Mouse (Mus musculus): ENCODE data around the gene Cyb5r3. TPM values are rescaled to one million over a fixed set of nuclear protein-coding genes. Genes with fewer than 3 reads are reported as not detected.
"Not testable (repeated sequence)": the region's sequence is repeated elsewhere in the genome, so short reads cannot be mapped to it uniquely, and the experiment has no call there.

Cyb5r3 gene
- total RNA-seq, 4 experiments from 2014 or later: 70.0 to 98.9 (median 81.6) TPM

DNA sequence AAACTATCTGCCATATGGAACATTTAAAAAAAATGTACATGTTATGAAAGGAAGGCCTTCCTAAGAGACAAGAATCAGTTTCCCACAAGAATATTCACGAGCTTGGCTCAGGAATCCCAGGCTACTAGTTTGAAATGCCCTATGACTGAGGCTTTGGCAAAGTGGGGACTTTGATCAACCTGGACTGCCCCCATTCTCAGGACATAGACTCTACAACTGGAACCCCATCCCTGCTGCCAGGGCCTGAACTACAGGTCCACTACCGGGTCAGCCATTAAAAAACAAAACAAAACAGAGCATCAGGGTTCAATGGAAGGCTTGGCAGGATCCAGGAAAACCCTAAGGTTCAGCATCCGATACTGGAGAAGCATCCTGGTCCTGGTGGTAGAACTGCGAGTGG lies 21.7 kb downstream of the Cyb5r3 start:
- DNase-seq (ENCODE audit: low spot score in 2 of 2): no peak

DNA sequence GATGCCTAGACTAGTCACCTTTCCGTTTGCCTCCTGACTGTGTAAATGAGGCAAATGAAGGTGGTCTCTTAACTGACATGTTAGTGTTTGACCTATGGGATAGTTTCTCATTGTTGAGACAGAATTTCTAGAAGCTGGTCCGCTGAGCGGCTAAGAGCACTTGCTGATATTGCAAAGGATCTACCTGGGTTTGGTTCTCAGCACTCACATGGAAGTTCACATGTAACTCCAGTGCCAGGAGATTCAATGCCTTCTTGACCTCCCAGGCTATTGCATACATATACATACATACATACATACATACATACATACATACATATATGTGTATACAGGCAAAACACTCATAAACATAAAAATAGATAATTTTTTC lies 22.3 kb downstream of the Cyb5r3 start:
- no peak for DNase-seq (ENCODE audit: low spot score in 2 of 2)

DNA sequence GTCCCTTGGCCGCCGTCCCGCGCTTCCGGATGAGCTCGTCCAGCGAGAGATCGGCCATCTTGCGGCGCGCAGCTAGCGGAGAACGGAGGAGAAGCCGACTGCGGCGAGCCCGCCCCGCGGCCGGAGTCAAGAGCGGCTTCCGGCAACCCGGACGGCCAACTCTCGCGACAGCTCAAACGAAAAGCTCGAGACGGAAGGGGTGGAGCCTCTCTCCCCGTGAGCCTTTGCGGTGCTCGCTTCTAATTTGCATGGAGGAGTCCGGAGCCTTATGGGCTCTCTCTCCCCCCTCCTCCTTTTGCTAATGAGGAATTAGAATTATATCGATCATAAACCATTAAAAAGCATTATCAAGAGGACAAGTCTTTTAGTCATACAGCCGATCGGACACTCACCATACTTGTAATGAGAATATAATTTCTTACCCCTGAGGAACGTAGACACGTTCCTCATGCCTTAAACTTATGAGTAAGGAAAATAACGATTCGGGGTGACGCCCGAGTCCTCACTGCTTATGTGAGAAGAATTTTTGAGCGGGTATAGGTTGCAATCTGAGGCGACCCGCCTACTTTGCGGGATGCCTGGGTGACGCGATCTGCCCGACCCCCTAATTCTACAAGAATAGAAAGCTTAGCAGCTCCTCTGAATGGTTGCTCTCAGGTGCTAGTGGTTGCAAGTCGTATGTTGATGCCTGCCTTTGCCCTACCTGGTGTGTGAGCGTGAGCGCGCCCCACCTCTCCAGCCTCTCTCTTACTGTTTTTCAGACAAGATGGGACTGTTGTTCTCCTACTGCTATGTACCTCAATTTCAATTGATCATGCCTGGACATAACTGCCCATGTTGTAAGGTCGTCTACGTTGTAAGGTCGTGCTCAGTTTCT lies 23.0 kb downstream of the Cyb5r3 start, which contains the start of gene Poldip3:
Poldip3 (minus strand) TSS at position 189 of the 877 bp plus-strand sequence.
- peak; percentile 97 to 99 for DNase-seq (ENCODE audit: low spot score in 2 of 2)

DNA sequence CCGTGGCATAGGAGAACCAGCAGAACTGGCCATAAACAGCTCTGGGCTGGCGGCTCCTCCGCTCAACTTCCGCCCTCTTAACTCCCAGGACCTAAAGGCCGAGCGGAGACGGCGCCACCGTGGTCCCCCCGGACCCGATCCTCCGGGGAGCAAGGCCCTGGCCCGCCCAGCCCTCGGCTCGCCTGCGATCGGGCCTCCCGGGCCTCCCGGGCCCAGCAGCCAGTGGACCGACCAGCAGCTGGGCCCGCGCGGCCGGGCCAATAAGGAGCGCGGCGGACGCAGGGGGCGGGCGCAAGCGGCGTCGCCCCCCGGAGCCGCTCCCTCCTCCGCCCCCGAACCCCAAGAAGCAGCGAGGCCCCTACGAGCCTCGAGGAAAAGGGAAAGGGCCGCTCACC lies 23.6 kb downstream of the Cyb5r3 start:
- no peak for DNase-seq (ENCODE audit: low spot score in 2 of 2)

DNA sequence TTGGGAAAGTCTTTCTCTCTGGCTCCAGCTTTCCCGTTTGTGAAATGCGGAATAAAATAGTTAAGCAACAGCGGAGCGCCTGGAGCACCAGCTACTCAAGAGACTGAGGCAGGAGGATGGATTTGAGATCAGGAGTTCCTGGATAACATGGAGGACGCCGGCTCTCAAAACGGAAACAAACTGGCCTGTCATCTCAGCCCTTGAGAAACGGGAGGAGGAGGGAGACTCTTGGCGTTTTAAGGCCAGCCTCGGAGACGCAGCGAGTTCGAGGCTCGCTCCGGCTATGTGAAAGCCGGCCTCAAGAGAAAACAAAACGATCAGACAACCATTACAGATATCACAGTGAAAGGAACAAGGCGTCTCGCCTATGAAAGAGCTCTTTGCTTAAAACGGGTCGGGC lies 24.0 kb downstream of the Cyb5r3 start:
- DNase-seq (ENCODE audit: low spot score in 2 of 2): peak in 1 of 2 experiments; percentile 27

DNA sequence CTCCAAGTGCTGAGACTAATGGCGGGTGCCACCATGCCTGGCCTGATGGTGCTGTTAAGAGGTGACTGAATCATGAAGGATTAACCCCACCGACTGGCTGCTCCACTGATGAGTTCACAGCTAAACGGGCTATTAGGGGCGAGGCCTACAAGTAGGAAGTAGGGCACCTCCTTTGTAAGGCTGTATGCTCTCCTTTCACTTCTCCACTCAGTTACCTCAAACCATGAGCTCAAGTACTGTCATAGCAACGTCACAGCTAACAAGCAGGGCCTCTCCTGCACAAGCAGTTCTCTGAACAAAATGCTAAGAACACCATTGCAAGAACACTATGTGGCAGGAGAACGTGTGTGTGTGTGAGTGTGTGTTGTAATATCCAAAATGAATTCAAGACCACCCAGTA lies 26.9 kb downstream of the Cyb5r3 start:
- no peak for DNase-seq (ENCODE audit: low spot score in 2 of 2)

DNA sequence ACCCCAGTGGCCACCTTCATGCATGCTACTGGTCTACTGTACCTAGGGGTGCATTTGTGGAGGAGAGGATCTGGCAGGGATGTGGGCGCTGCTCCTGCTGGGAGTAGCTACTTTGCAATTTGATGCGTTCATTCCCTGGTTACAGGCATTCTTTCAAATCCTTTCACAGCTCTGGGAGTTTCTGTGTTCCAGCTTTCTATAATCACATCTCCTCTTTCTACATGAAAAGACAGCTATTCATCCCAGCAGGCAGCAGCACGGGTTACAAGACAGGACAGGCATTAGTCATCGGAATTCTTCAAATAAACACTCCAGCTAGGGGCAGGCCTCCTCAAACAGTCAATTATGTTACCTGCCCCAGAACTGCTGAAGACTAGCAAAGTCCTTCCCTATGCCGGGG lies 29.5 kb downstream of the Cyb5r3 start:
- no peak for DNase-seq (ENCODE audit: low spot score in 2 of 2)

DNA sequence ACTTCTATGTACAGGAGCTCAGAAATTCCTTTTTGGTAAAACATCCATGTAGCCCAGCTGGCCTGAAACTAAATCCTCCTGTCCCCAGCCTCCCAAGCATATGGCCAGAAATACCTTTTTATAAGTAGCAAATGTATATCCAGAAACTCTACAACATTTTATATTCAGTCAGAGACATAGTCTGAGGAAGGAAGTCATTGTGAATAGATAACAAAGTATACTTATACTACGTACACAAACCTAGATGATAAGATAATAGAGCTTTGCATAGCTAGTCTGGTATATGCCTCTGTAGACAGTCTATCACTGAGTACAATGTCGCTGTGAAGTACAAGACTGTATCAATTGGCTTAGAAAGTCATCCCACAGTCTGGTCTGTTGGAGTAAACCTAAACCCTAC lies 36.7 kb downstream of the Cyb5r3 start:
- no peak for DNase-seq (ENCODE audit: low spot score in 2 of 2)

DNA sequence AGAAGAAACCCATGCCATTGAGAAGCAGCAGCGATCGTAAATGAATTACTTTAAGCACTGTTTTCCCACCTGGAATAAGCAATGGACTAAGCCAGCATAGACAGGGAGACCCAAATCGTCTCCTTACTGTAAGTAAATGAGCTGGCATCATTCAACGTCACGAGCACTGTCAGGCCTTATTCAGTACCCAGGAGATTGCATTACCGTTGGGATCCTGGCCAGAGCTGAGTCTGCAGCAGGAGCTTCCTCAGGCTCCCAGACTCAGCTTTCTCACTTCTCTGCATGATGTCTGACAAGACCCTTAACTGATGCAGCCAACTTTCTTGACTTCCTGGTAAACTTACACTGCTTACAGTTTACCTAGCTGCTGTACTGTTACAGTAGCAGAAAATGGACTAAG lies 37.7 kb downstream of the Cyb5r3 start:
- no peak for DNase-seq (ENCODE audit: low spot score in 2 of 2)

DNA sequence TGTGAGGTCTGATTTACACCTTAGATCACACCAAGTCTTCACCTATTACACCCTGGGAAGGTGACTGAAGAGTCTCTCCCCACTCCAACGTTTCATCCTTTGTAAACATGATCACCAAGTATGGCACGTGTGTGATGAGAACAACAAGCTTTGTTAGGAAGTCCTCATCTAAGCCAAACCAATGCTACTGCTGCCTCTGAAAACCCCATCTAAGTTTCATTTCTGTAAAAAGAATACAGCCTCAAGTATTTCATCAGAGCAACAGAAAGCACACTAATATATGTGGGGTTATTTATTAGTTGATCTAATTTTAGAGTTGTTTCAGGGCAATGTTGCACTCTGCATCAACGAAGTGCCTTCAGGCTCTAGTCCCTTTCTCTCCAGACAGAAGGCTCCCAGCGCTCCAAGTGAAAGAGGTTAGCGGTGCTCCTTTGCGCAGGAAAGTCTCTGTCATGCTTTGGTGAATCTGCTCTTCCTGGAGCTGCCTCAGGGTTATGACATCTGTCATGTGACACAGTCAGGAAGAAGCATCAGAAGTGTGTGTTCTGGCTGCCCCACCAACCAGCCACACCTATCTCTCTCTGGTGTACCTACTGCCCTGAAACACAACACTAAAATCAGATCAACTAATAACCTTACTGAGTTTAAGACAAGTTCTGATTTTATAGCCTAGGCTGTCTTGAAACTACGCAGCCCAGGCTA lies 42.7 kb downstream of the Cyb5r3 start:
- no peak for DNase-seq (ENCODE audit: low spot score in 2 of 2)

DNA sequence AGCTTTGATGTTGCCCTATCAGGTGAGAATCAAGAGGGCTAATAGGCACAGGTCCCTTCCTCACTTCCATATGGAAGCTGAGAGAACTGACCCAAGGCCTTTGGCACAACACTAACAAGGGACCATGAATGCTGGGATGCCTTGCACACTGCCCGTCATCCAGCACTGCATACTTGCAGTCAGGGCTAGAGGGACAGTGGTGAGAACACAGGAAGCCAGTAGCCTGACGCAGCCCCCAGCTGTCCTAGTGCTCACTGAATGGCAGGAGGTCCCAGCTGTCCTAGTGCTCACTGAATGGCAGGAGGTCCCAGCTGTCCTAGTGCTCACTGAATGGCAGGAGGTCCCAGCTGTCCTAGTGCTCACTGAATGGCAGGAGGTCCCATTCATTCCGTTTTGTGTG lies 45.4 kb downstream of the Cyb5r3 start:
- DNase-seq (ENCODE audit: low spot score in 2 of 2): not testable (repeated sequence)

DNA sequence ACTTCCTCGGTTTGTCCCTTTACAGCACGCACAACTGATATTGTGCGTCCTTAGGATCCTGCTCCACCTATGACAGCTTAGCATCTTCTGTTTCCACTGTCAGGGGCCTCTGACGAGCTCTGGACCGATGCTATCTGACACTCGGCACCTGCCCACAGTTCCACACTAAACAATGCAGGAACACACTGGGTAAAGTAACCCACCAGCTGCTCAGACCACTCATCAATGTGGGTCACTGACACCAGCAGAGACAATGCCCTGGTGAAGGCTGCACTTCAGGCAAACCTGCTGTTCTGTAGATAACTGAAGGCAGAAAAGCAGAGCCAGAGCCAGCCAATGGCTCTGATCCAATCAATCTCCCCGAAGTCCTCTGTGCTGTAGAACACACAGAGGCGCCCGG lies 45.8 kb downstream of the Cyb5r3 start:
- DNase-seq (ENCODE audit: low spot score in 2 of 2): no peak

DNA sequence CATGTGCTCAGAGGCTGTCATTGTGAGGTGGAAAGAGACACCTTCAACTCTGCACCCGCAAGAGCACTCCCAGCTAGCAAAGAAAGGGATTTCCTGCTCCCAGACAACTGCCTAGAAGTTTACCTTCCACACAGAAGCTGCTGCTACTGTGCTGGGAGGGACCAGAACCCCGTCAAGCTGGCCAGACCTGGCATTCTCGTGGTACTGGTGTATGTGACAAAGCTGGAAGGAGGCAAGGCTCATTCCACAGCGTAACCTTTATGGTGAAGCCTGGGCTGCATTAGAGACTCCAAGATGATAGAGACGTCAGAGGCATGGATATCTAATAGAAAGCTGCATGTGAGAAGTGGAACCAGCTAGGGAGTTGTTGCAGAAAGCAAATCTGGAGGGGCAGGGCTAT lies 47.8 kb downstream of the Cyb5r3 start:
- DNase-seq (ENCODE audit: low spot score in 2 of 2): no peak

DNA sequence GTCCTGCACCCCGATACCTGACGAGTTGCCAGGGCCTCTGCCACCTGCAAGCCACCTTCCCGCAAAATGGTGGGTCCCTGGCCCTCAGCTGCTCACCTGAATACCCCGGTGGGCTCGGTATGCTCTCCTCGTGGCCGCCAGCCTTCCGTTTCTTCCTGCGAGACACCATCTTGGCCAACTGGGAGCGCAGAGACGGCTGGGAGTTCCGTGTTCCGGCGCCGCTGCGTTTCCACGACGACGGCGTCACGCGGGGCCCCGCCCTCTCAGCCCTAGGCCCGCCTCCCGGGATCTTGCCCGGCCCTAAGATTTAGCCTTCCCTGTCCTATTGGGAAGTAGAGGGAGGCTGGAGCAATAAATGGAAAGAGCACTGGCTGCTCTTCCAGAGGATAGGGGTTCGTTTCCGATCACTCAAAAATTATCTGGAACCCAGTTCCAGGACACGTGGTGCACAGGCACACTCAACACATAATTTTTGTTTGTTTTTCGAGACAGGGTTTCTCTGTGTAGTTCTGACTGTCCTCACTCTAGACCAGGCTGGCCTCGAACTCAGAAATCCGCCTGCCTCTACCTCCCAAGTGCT lies 49.7 kb downstream of the Cyb5r3 start, which contains the start of gene Rrp7a:
Rrp7a (minus strand) TSS at position 236 of the 580 bp plus-strand sequence.
- peak; percentile 89 to 93 for DNase-seq (ENCODE audit: low spot score in 2 of 2)

DNA sequence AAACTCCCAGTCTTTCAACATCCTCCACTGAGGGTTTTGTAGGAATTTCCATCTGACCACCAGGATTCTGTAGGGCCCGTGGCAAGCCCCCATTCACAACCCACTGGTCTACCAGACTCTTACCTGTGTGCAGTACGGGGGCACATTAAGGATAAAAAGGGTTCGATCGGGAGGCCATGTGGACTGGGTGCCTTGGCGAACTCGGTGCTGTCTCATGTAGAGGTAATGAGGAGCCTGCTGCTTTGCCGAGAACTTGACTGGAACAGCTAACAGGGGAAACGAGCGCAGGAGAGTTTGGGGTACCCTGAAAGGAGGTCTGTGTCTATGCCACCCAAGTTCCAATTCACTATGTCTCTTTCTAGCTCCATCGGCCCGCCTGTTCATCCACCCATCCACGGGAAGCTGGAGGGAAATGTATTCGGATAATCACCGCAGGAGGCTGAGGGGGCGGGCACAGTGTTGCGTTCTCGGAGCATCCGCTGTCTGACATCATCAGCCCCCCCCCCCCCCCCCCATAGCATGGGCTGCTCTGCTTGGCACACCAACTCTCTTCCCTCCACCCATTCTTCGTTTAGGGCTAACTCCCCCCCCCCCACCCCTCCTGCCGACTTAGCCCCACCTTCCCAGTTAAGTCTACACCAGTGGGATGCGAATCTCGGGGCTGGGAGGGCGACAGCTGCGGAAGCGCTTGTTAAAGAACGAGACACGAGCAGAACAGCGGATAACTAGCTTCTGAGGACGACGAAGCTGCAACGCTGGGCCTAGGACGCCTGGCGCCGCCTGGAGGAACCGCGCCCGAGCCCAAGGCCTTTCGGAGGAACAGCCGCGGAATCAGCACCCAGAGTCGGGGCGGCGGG lies 50.5 kb downstream of the Cyb5r3 start:
- peak in 1 of 2 experiments; percentile 64 for DNase-seq (ENCODE audit: low spot score in 2 of 2)

DNA sequence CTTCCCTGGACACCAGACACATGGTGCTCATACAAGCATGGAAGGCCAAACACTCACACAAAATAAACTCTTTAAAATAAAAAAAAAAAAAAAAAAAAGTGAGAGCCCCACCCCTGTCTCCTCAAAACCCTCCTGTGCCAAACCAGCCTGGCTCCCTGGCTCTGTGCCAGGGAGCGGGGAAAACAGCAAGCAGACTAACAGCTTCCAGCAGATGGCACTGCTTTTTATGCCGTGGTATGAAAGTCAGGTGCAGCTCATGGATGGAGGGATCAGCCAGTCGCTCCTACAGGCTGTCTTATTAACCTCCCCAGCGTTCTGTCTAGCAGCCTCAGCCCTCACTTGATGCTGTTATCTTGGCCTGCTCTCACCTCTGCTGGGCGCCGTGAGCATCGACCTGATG lies 54.0 kb downstream of the Cyb5r3 start:
- DNase-seq (ENCODE audit: low spot score in 2 of 2): peak in 1 of 2 experiments; percentile 51

DNA sequence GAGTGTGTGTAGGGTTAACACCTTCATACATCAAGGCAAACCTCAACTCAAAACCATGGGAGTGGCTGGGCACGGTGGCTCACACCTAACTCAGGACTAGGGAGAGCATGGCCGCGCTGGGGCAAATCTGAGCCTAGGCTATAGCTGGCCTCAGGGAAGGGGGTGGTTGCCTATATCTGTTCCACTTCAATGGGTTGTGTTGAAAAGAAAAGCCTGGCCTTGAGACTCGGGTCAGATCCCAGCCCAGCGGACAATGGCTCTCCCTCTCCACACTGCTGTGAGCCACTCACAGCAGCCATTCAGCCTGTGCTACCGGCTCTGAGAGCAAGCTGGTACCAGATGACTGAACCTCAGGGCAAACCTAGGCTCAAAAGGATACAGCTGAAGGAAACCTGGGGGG lies 57.3 kb downstream of the Cyb5r3 start:
- no peak for DNase-seq (ENCODE audit: low spot score in 2 of 2)

DNA sequence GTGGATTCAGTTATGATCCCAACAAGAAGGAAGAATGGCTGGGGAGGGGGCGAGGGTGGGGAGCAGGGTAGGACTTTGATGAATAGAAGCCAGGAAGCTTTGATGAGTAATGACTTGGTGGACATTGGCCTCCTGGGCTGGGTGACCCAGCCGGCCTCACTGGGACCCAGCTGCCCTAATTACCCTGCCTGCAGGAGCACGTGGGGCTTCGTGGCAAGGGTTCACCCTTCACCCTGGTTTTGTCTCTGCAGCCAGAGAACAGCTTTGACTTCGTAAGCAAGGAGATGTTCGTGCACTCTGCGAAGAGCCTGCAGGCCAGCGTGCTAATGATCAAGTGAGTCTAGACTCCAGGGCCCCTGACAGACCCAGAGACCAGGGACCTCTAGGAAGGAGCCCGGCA lies 58.3 kb downstream of the Cyb5r3 start:
- DNase-seq (ENCODE audit: low spot score in 2 of 2): no peak

DNA sequence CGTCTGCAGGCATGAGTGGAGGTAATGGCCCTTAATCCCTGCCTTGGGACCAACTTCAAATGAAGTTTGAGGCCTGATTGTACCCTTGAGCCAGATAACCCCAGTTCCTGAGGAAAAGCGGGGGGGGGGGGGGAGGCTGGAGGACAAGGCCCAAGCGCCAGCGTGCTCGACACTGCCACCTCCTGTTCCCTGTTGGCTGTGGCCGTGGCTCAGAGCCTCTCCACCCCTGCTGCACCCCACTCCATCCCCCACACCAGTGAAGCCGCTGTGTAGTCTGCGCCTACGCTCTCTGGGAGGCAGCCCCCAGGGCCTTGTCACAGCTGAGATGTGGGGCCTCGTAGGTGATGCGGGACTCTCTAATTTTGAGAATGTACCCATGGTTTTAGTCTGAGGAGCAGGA lies 59.5 kb downstream of the Cyb5r3 start:
- peak in 1 of 2 experiments; percentile 49 for DNase-seq (ENCODE audit: low spot score in 2 of 2)

DNA sequence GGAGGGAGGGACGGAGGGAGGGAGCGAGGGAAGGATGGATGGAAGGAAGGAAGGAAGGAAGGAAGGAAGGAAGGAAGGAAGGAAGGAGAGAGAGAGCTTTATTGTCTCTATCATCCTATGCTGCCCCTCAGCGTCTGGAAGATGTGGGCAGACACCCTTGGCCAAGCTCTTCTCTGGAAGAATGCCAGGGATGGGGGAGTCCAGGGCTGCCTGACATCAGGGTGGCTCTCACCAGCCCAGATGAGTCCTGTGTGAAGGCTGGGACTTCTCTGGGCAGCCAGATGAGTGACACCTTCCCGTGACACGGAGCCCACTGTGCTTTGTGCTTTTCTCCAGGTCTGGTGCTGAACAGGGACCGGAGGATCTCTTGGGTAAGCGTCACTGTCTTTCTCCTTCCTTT lies 60.5 kb downstream of the Cyb5r3 start:
- DNase-seq (ENCODE audit: low spot score in 2 of 2): no peak

DNA sequence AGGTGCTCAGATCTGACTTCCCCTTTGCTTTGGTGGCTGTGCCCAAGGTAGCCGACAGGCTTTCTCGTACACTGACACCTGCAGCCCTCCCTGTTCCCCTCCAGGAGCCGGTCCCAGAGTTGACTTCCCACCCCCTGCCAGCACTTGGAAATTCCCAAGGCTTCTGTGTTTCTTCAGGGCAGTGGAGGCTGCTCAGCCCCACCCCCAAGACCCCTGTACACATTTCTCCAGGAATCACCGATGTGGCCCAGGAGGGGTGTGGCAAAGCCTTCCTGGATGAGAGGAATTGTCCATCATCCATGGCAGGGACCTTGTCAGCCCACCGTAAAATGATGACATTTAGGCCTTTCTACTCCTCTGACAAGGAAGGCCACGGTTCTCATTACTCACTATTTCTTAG lies 61.1 kb downstream of the Cyb5r3 start:
- no peak for DNase-seq (ENCODE audit: low spot score in 2 of 2)

All from layer of hippocampus, adult 8-10 months (tissue).